Mouse (Mus musculus): ENCODE results near the gene Ssu72.

The Ssu72 gene

GRCm38 (mm10) chr4:155759862-155760612 is 55.4 kb downstream of the Ssu72 start:
- no peak for DNase-seq

- DNase-seq = peak; percentile 97 to 98
These were observed 56.2 kb downstream of the Ssu72 start, which contains the start of gene Atad3a for GRCm38 (mm10) chr4:155760613-155761355. Atad3a (minus strand) TSS chr4:155761093.

- DNase-seq = no peak
These were observed 56.9 kb downstream of the Ssu72 start for GRCm38 (mm10) chr4:155761356-155762099.

GRCm38 (mm10) chr4:155762357-155762756 is 57.8 kb downstream of the Ssu72 start:
- DNase-seq = no peak

GRCm38 (mm10) chr4:155769496-155769879 is 64.9 kb downstream of the Ssu72 start:
- DNase-seq = no peak

GRCm38 (mm10) chr4:155769880-155770512 is 65.4 kb downstream of the Ssu72 start:
- peak; percentile 89 to 91 for DNase-seq

- DNase-seq = no peak
These were observed 66.0 kb downstream of the Ssu72 start for GRCm38 (mm10) chr4:155770626-155771025.

GRCm38 (mm10) chr4:155771706-155772105 is 67.1 kb downstream of the Ssu72 start:
- peak in 1 of 2 experiments; percentile 31 for DNase-seq

GRCm38 (mm10) chr4:155772786-155773185 is 68.2 kb downstream of the Ssu72 start:
- DNase-seq = no peak

GRCm38 (mm10) chr4:155773335-155774078 is 68.9 kb downstream of the Ssu72 start:
- no peak for DNase-seq

- peak; percentile 91 to 94 for DNase-seq
These were observed 69.7 kb downstream of the Ssu72 start, which contains the start of gene Vwa1 for GRCm38 (mm10) chr4:155774280-155774754. Vwa1 (minus strand) TSS chr4:155774698.

- peak; percentile 36 to 50 for DNase-seq
These were observed 70.6 kb downstream of the Ssu72 start for GRCm38 (mm10) chr4:155774971-155775740.

GRCm38 (mm10) chr4:155775855-155776254 is 71.3 kb downstream of the Ssu72 start:
- no peak for DNase-seq

- no peak for DNase-seq
These were observed 72.2 kb downstream of the Ssu72 start for GRCm38 (mm10) chr4:155776704-155777335.

GRCm38 (mm10) chr4:155777816-155778215 is 73.2 kb downstream of the Ssu72 start:
- no peak for DNase-seq

- DNase-seq = no peak
These were observed 74.9 kb downstream of the Ssu72 start for GRCm38 (mm10) chr4:155779498-155779897.

- DNase-seq = no peak
These were observed 76.3 kb downstream of the Ssu72 start for GRCm38 (mm10) chr4:155780895-155781294.

Measured in lung, adult 18-20 months (tissue).